ENCODE assay signal across 11 mouse cellular contexts in the genomic region with DNA sequence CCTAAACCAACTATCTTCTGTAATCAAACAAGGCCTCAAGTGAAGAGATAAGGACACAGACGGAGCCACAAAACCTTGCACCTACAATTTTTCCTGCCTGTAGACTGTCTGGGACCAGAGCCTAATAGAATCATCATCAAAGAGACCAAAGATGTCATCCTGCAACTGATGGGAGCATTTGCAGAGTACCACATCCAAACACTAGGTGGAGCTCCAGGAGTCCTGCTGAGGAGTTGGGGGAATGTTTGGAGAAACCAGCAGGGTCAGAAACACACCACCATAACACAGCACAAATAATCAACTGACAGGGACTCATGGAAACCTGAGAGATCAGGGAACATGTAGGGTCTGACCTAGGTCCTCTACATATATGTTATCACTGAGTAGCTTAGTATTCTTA.
DNase-seq lines count a peak whose midpoint lies in the region; ATAC-seq lines count a peak whose summit lies in the region.
"Had no signal": no experiment of that assay in that cellular context is flagged by ENCODE, and none has a peak within 500 bp of the region (broad histone marks: within the 10 kb centered on the region; RNA-seq: fewer than 3 reads in every experiment).

No protein-coding gene starts in this region.

- WGBS in midbrain, embryonic 14.5 days: 25% methylated on average over 1 of the region's 1 CpGs
- 48% methylated on average over 1 of the region's 1 CpGs for WGBS in midbrain, embryonic 16.5 days

- H3K4me1 ChIP-seq in midbrain, embryonic 14.5 days (ENCODE audit: control insufficient read depth, insufficient read depth, low read length): no peaks in the 10 kb centered on the region
- no peaks in the 10 kb centered on the region for H3K4me1 ChIP-seq in midbrain, embryonic 16.5 days (ENCODE audit: control insufficient read depth, insufficient read depth, low read length)
- H3K4me1 ChIP-seq: heart, embryonic 15.5 days; limb, embryonic 13.5 days had no signal

- no peak overlapping the region for H3K9ac ChIP-seq in midbrain, embryonic 14.5 days (replicated peaks; ENCODE audit: low read length)
- H3K9ac ChIP-seq in midbrain, embryonic 16.5 days (ENCODE audit: low read depth, low read length): no peak overlapping the region
- H3K9ac ChIP-seq: heart, embryonic 15.5 days; limb, embryonic 13.5 days had no signal

- intact Hi-C loops in heart, postnatal 25 days (cut with DNase I): no loop called here

- DNase-seq in heart, postnatal 4 days: peak; percentile 17
- DNase-seq in heart, adult 8-10 months (ENCODE audit: low spot score): no peak
- DNase-seq in midbrain, embryonic 14.5 days: peak; percentile 19
- DNase-seq in cerebellum, adult 9-10 months: peak; percentile 3
- peak; percentile 12 for DNase-seq in retina, postnatal 1 day
- no peak for DNase-seq in ovary, postnatal 10 days (ENCODE audit: low spot score)
- DNase-seq in heart, postnatal 25 days (ENCODE audit: low spot score): no peak

- H3K4me3 ChIP-seq in midbrain, embryonic 14.5 days (replicated peaks; ENCODE audit: low read depth, low read length): no peak overlapping the region
- H3K4me3 ChIP-seq in midbrain, embryonic 16.5 days (ENCODE audit: low read depth, low read length): no peak overlapping the region
- H3K4me3 ChIP-seq: heart, embryonic 15.5 days; limb, embryonic 13.5 days; myocyte had no signal

- H3K27me3 ChIP-seq in midbrain, embryonic 14.5 days (ENCODE audit: control insufficient read depth, insufficient read depth, low read length): no peaks in the 10 kb centered on the region
- no peaks in the 10 kb centered on the region for H3K27me3 ChIP-seq in midbrain, embryonic 16.5 days (ENCODE audit: control insufficient read depth, insufficient read depth, low read depth, low read length)
- H3K27me3 ChIP-seq: heart, embryonic 15.5 days; limb, embryonic 13.5 days had no signal

- no peak overlapping the region for H3K4me2 ChIP-seq in midbrain, embryonic 14.5 days (ENCODE audit: low read length)
- no peak overlapping the region for H3K4me2 ChIP-seq in midbrain, embryonic 16.5 days (ENCODE audit: low read length)
- H3K4me2 ChIP-seq: heart, embryonic 15.5 days; limb, embryonic 13.5 days had no signal

- H3K9me3 ChIP-seq in midbrain, embryonic 14.5 days (ENCODE audit: control insufficient read depth, low read length): no peaks in the 10 kb centered on the region
- H3K9me3 ChIP-seq in midbrain, embryonic 16.5 days (replicated peaks; ENCODE audit: control insufficient read depth, low read length, poor library complexity, severe bottlenecking): no peaks in the 10 kb centered on the region
- H3K9me3 ChIP-seq: heart, embryonic 15.5 days; limb, embryonic 13.5 days had no signal

- no peak overlapping the region for H3K27ac ChIP-seq in midbrain, embryonic 14.5 days (replicated peaks; ENCODE audit: low read depth, low read length)
- no peak overlapping the region for H3K27ac ChIP-seq in midbrain, embryonic 16.5 days (ENCODE audit: low read length)
- H3K27ac ChIP-seq: heart, embryonic 15.5 days; limb, embryonic 13.5 days had no signal

- ATAC-seq in midbrain, embryonic 14.5 days (ENCODE audit: low FRiP score, low TSS enrichment): no peak
- no peak for ATAC-seq in midbrain, embryonic 16.5 days

- no peaks in the 10 kb centered on the region for H3K36me3 ChIP-seq in midbrain, embryonic 14.5 days (ENCODE audit: control insufficient read depth, insufficient read depth, low read length)
- no peaks in the 10 kb centered on the region for H3K36me3 ChIP-seq in midbrain, embryonic 16.5 days (ENCODE audit: control insufficient read depth, insufficient read depth, low read length)
- H3K36me3 ChIP-seq: heart, embryonic 15.5 days; limb, embryonic 13.5 days had no signal

Comparison
In these comparisons a context has a peak if more than half of its experiments do, and no peak if none do; other contexts are left out.
1. DNase-seq: peak in heart, postnatal 4 days (single experiment), midbrain, embryonic 14.5 days (single experiment), cerebellum, adult 9-10 months (single experiment) and retina, postnatal 1 day (single experiment); none in heart, adult 8-10 months (single experiment), ovary, postnatal 10 days (single experiment) and heart, postnatal 25 days (single experiment).